Mouse (Mus musculus) CH12.LX (cell line): ENCODE data around the gene Was. TPM values are rescaled to one million over a fixed set of nuclear protein-coding genes. Genes with fewer than 3 reads are reported as not detected.

Source experiments
- DNase-seq: peaks from one replicate; pipeline ENCODE4 v3.0.0-alpha.2; 2013; ENCODE audit errors: extremely low read depth
- H3K27ac ChIP-seq: 2 replicates; pipeline ENCODE4 v1.5.1; 2012; ENCODE audit warnings: low read depth, mild to moderate bottlenecking, control low read depth, moderate library complexity; ENCODE audit not compliant: insufficient read depth
- H3K27me3 ChIP-seq: replicated peaks from 2 replicates; pipeline ENCODE3; 2012; ENCODE audit warnings: inconsistent platforms
- H3K36me3 ChIP-seq, 2 experiments: replicated peaks in 1 of 2; 2 replicates each; pipeline versions ENCODE3 to v1.6.1; 2012; ENCODE audit warnings: inconsistent platforms in 1 of 2, low read length in 1 of 2, mild to moderate bottlenecking in 1 of 2, mixed read lengths in 1 of 2, moderate library complexity in 1 of 2; ENCODE audit not compliant: control insufficient read depth in 1 of 2, insufficient read depth in 1 of 2
- H3K4me1 ChIP-seq, 2 experiments: 2 replicates each; pipeline ENCODE4 v1.6.1; 2012; ENCODE audit warnings: inconsistent platforms in 1 of 2, moderate library complexity in 1 of 2; ENCODE audit not compliant: insufficient read depth in 2 of 2, control insufficient read depth in 1 of 2
- H3K4me2 ChIP-seq: 2 replicates; pipeline ENCODE4 v1.6.1; 2012; ENCODE audit warnings: low read depth, mild to moderate bottlenecking, control low read depth; ENCODE audit not compliant: poor library complexity, insufficient read depth, severe bottlenecking
- H3K4me3 ChIP-seq, 3 experiments: fragments of 150-350 bp in 1 of 3; sonication (generic) in 1 of 3; replicated peaks in 1 of 3; 2 replicates each; pipeline versions ENCODE3 to v1.5.1; 2011 to 2012; ENCODE audit warnings: low read depth in 2 of 3, low read length in 2 of 3, mild to moderate bottlenecking in 2 of 3, moderate library complexity in 2 of 3, control low read depth in 1 of 3, improper control_type of control experiment in 1 of 3, inconsistent platforms in 1 of 3, mixed read lengths in 1 of 3; ENCODE audit not compliant: poor library complexity in 1 of 3
- H3K79me2 ChIP-seq: replicated peaks from 2 replicates; pipeline ENCODE4 v1.6.1; 2012; ENCODE audit warnings: mild to moderate bottlenecking, moderate library complexity; ENCODE audit not compliant: control insufficient read depth, poor library complexity, insufficient read depth, severe bottlenecking; ENCODE audit errors: extremely low read depth
- H3K9ac ChIP-seq: 2 replicates; pipeline ENCODE4 v1.6.1; 2012; ENCODE audit warnings: low read depth, mild to moderate bottlenecking, control low read depth, moderate library complexity; ENCODE audit not compliant: insufficient read depth
- H3K9me3 ChIP-seq: replicated peaks from 2 replicates; pipeline ENCODE3; 2012; ENCODE audit warnings: low read length, inconsistent platforms, mixed read lengths
- BHLHE40 ChIP-seq: IDR thresholded peaks from 2 replicates; pipeline ENCODE4 v1.6.1; 2011; ENCODE audit warnings: mild to moderate bottlenecking, low read depth, low read length, improper control_type of control experiment
- CHD2 ChIP-seq: IDR thresholded peaks from 2 replicates; pipeline ENCODE4 v1.6.1; 2011; ENCODE audit warnings: low read length, improper control_type of control experiment
- CTCF ChIP-seq, 2 experiments: IDR thresholded peaks in 1 of 2; conservative IDR thresholded peaks in 1 of 2; 2 replicates each; pipeline ENCODE4 v1.5.1; 2011 to 2012; ENCODE audit warnings: low read depth in 2 of 2, low read length in 2 of 2, improper control_type of control experiment in 1 of 2, inconsistent platforms in 1 of 2, mild to moderate bottlenecking in 1 of 2, moderate library complexity in 1 of 2
- E2F4 ChIP-seq: IDR thresholded peaks from 2 replicates; pipeline ENCODE4 v1.6.1; 2011; ENCODE audit warnings: low read depth, low read length, improper control_type of control experiment; ENCODE audit not compliant: insufficient replicate concordance
- ELF1 ChIP-seq: IDR thresholded peaks from 2 replicates; pipeline ENCODE4 v1.6.1; 2014; ENCODE audit warnings: low read depth, mild to moderate bottlenecking, inconsistent platforms, low read length, improper control_type of control experiment
- ETS1 ChIP-seq: conservative IDR thresholded peaks from 2 replicates; pipeline ENCODE4 v1.6.1; 2012; ENCODE audit warnings: low read depth, mild to moderate bottlenecking, inconsistent platforms, low read length, improper control_type of control experiment, moderate library complexity
- GABPA ChIP-seq: IDR thresholded peaks from 2 replicates; pipeline ENCODE4 v1.6.1; 2012; ENCODE audit warnings: low read depth, low read length, improper control_type of control experiment, inconsistent platforms; ENCODE audit not compliant: insufficient replicate concordance
- HCFC1 ChIP-seq: IDR thresholded peaks from 2 replicates; pipeline ENCODE4 v1.6.1; 2012; ENCODE audit warnings: low read depth, mild to moderate bottlenecking, inconsistent platforms, low read length, improper control_type of control experiment
- IRF4 ChIP-seq: IDR thresholded peaks from 2 replicates; pipeline ENCODE4 v1.6.1; 2014; ENCODE audit warnings: low read depth, mild to moderate bottlenecking, inconsistent platforms, low read length, improper control_type of control experiment
- JUN ChIP-seq: IDR thresholded peaks from 2 replicates; pipeline ENCODE4 v1.6.1; 2011; ENCODE audit warnings: low read depth, mild to moderate bottlenecking, low read length, improper control_type of control experiment, moderate library complexity; ENCODE audit not compliant: insufficient read depth
- JUND ChIP-seq: conservative IDR thresholded peaks from 2 replicates; pipeline ENCODE4 v1.6.1; 2011; ENCODE audit warnings: low read depth, low read length, improper control_type of control experiment
- KAT2A ChIP-seq: IDR thresholded peaks from 2 replicates; pipeline ENCODE4 v1.6.1; 2012; ENCODE audit warnings: low read length, improper control_type of control experiment, inconsistent platforms; ENCODE audit not compliant: insufficient replicate concordance
- MAFK ChIP-seq: IDR thresholded peaks from 2 replicates; pipeline ENCODE4 v1.6.1; 2011; ENCODE audit warnings: low read length, improper control_type of control experiment; ENCODE audit not compliant: insufficient replicate concordance
- MEF2A ChIP-seq: IDR thresholded peaks from 2 replicates; pipeline ENCODE4 v1.6.1; 2014; ENCODE audit warnings: low read depth, mild to moderate bottlenecking, inconsistent platforms, low read length, improper control_type of control experiment, borderline replicate concordance
- MXI1 ChIP-seq: IDR thresholded peaks from 2 replicates; pipeline ENCODE4 v1.6.1; 2011; ENCODE audit warnings: mild to moderate bottlenecking, low read depth, low read length, improper control_type of control experiment
- MYC ChIP-seq: IDR thresholded peaks from 2 replicates; pipeline ENCODE4 v1.6.1; 2011; ENCODE audit warnings: low read depth, mild to moderate bottlenecking, improper control_type of control experiment, low read length
- NELFE ChIP-seq: IDR thresholded peaks from 2 replicates; pipeline ENCODE4 v1.6.1; 2011; ENCODE audit warnings: low read depth, low read length, improper control_type of control experiment
- POLR2A ChIP-seq: IDR thresholded peaks from 2 replicates; pipeline ENCODE4 v1.6.1; 2011; ENCODE audit warnings: low read depth, mild to moderate bottlenecking, improper control_type of control experiment, low read length
- POLR2AphosphoS2 ChIP-seq: IDR thresholded peaks from 2 replicates; pipeline ENCODE4 v1.6.1; 2011; ENCODE audit warnings: low read depth, low read length, improper control_type of control experiment
- RAD21 ChIP-seq: IDR thresholded peaks from 2 replicates; pipeline ENCODE4 v1.6.1; 2011; ENCODE audit warnings: low read depth, mild to moderate bottlenecking, low read length, improper control_type of control experiment, moderate library complexity
- RCOR1 ChIP-seq: conservative IDR thresholded peaks from 2 replicates; pipeline ENCODE4 v1.6.1; 2012; ENCODE audit warnings: low read depth, mild to moderate bottlenecking, inconsistent platforms, low read length, improper control_type of control experiment
- SMC3 ChIP-seq: IDR thresholded peaks from 2 replicates; pipeline ENCODE4 v1.6.1; 2011; ENCODE audit warnings: low read depth, low read length, improper control_type of control experiment
- TBP ChIP-seq: conservative IDR thresholded peaks from 2 replicates; pipeline ENCODE4 v1.6.1; 2011; ENCODE audit warnings: low read depth, low read length, improper control_type of control experiment
- TCF12 ChIP-seq: IDR thresholded peaks from 2 replicates; pipeline ENCODE4 v1.6.1; 2014; ENCODE audit warnings: low read depth, mild to moderate bottlenecking, inconsistent platforms, low read length, improper control_type of control experiment
- UBTF ChIP-seq: IDR thresholded peaks from 2 replicates; pipeline ENCODE4 v1.6.1; 2012; ENCODE audit warnings: low read depth, mild to moderate bottlenecking, inconsistent platforms, low read length, improper control_type of control experiment, moderate library complexity
- USF1 ChIP-seq: IDR thresholded peaks from 2 replicates; pipeline ENCODE4 v1.6.1; 2014; ENCODE audit warnings: low read depth, mild to moderate bottlenecking, inconsistent platforms, low read length, improper control_type of control experiment
- USF2 ChIP-seq: conservative IDR thresholded peaks from 2 replicates; pipeline ENCODE4 v1.6.1; 2011; ENCODE audit warnings: low read depth, low read length, improper control_type of control experiment
- ZC3H11A ChIP-seq: IDR thresholded peaks from 2 replicates; pipeline ENCODE4 v1.6.1; 2012; ENCODE audit warnings: low read depth, mild to moderate bottlenecking, inconsistent platforms, low read length, improper control_type of control experiment
- ZMIZ1 ChIP-seq: IDR thresholded peaks from 2 replicates; pipeline ENCODE4 v1.6.1; 2012; ENCODE audit warnings: low read depth, mild to moderate bottlenecking, inconsistent platforms, low read length, improper control_type of control experiment
- ZNF384 ChIP-seq: IDR thresholded peaks from 2 replicates; pipeline ENCODE4 v1.6.1; 2012; ENCODE audit warnings: low read depth, low read length, improper control_type of control experiment, inconsistent platforms
- dilution Hi-C: fragments of 300-500 bp; cut with MboI; formaldehyde crosslinking; loops from 2 replicates; pipeline ENCODE4 v1.14.3; 2020; ENCODE audit warnings: low sequenced_read_pairs; ENCODE audit not compliant: extremely low pct_unique_long_range_greater_than_20kb, extremely low pct_ligation_motif_present
- in situ Hi-C: fragments of 300-500 bp; cut with MboI; formaldehyde crosslinking; loops from 3 replicates; pipeline ENCODE4 v1.14.3; 2019; ENCODE audit warnings: low sequenced_read_pairs, low pct_ligation_motif_present, low pct_unique_long_range_greater_than_20kb, mixed read lengths
- polyA plus RNA-seq: library from polyadenylated mRNA; unstranded; fragments of >175 nt; gene quantifications from 2 replicates; pipeline ENCODE4 v1.2.1, GENCODE M21; 2012; ENCODE audit warnings: low read depth; ENCODE audit not compliant: insufficient read length
- total RNA-seq, 2 experiments: library from RNA; depleted of rRNA; stranded (reverse); fragments of 300-350 nt in 1 of 2; fragments of >200 nt in 1 of 2; gene quantifications; 2 replicates each; pipeline ENCODE4 v1.2.3; 2012 to 2014

The Was gene
- total and polyA plus RNA-seq, 3 experiments: 47.0 to 83.7 (median 53.9) TPM

GRCm38 (mm10) chrX:8135886-8136285 is 45.6 kb upstream of the Was start:
- no peaks in the 10 kb centered on the region for H3K9me3 ChIP-seq
- peaks cover 4 to 13% of the 10 kb centered on the region in 2 experiments for H3K4me1 ChIP-seq
- no peak overlapping the region for H3K27ac ChIP-seq
- no peak for TF ChIP-seq NELFE
- no peak for TF ChIP-seq TBP
- TF ChIP-seq ZNF384: no peak
- H3K9ac ChIP-seq: no peak overlapping the region
- no peak for DNase-seq
- H3K27me3 ChIP-seq: no peaks in the 10 kb centered on the region
- peaks cover 8 to 35% of the 10 kb centered on the region in 2 experiments for H3K36me3 ChIP-seq
- dilution Hi-C loops (no loop called here), in situ Hi-C loops (no loop called here)
- H3K4me3 ChIP-seq: no peak overlapping the region
- H3K4me2 ChIP-seq: no peak overlapping the region
- no peaks in the 10 kb centered on the region for H3K79me2 ChIP-seq

GRCm38 (mm10) chrX:8132017-8132976 is 42.0 kb upstream of the Was start, which contains the start of gene Wdr13:
Wdr13 (minus strand) TSS chrX:8132892.
- H3K9me3 ChIP-seq: no peaks in the 10 kb centered on the region
- peaks cover 4 to 11% of the 10 kb centered on the region in 2 experiments for H3K4me1 ChIP-seq
- peak; percentile 93 for DNase-seq
- peak within 1 kb of the TSS; percentile 96 for H3K9ac ChIP-seq
- H3K36me3 ChIP-seq: peaks cover 28 to 41% of the 10 kb centered on the region in 2 experiments
- H3K4me3 ChIP-seq: peak within 1 kb of the TSS; percentile 60 to 89 (median 67)
- peak within 1 kb of the TSS; percentile 97 for H3K27ac ChIP-seq
- H3K4me2 ChIP-seq: peak within 1 kb of the TSS; percentile 67
- dilution Hi-C loops (no loop called here), in situ Hi-C loops (no loop called here)
- no peaks in the 10 kb centered on the region for H3K27me3 ChIP-seq
- no peaks in the 10 kb centered on the region for H3K79me2 ChIP-seq
- TF ChIP-seq ZMIZ1: no peak
- 0 out of 2 replicates have a peak, but pooled peaks have one; percentile 16 for TF ChIP-seq TCF12
- no peak for TF ChIP-seq BHLHE40
- TF ChIP-seq UBTF: no peak
- no peak for TF ChIP-seq POLR2AphosphoS2
- no peak for TF ChIP-seq KAT2A
- peak; percentile 60 for TF ChIP-seq HCFC1
- 0 out of 2 replicates have a peak, but pooled peaks have one; percentile 4 for TF ChIP-seq ETS1
- peak; percentile 42; the same call in 1 of the 2 replicates for TF ChIP-seq CHD2
- no peak for TF ChIP-seq SMC3
- no peak for TF ChIP-seq CTCF (conservative IDR thresholded peaks at IDR 0.05 in 1 of 2, IDR thresholded peaks at IDR 0.05 in 1 of 2; ENCODE audit: low read depth in 2 of 2, low read length in 2 of 2)
- peak; percentile 76 for TF ChIP-seq TBP
- no peak for TF ChIP-seq JUND
- no peak for TF ChIP-seq MEF2A
- no peak for TF ChIP-seq USF1
- no peak for TF ChIP-seq ELF1
- TF ChIP-seq MXI1: peak; percentile 83; the same call in 1 of the 2 replicates
- no peak for TF ChIP-seq ZC3H11A
- no peak for TF ChIP-seq RAD21
- no peak for TF ChIP-seq USF2
- TF ChIP-seq JUN: no peak
- no peak for TF ChIP-seq E2F4
- TF ChIP-seq ZNF384: no peak
- no peak for TF ChIP-seq IRF4
- TF ChIP-seq MAFK: no peak
- TF ChIP-seq POLR2A: peak; percentile 73
- TF ChIP-seq NELFE: peak; percentile 44; the same call in 1 of the 2 replicates
- TF ChIP-seq GABPA: no peak
- TF ChIP-seq MYC: no peak
- no peak for TF ChIP-seq RCOR1
